Mouse (Mus musculus): ENCODE data around the gene Ppp4r3a. TPM values are rescaled to one million over a fixed set of nuclear protein-coding genes. Genes with fewer than 3 reads are reported as not detected.
"Not testable (repeated sequence)": the region's sequence is repeated elsewhere in the genome, so short reads cannot be mapped to it uniquely, and the experiment has no call there.

Ppp4r3a gene
- total RNA-seq, 2 experiments from 2014 or later = 70.1 to 76.8 TPM

- not testable (repeated sequence) for DNase-seq (ENCODE audit: low spot score in 2 of 2)
Measured at GRCm38 (mm10) chr12:101013668-101014067, 69.8 kb downstream of the Ppp4r3a start.

GRCm38 (mm10) chr12:101013078-101013665 is 70.3 kb downstream of the Ppp4r3a start:
- DNase-seq (ENCODE audit: low spot score in 2 of 2) = no peak

- no peak for DNase-seq (ENCODE audit: low spot score in 2 of 2)
Measured at GRCm38 (mm10) chr12:101012197-101013077, 71.1 kb downstream of the Ppp4r3a start.

- DNase-seq (ENCODE audit: low spot score in 2 of 2) = no peak
Measured at GRCm38 (mm10) chr12:101011017-101011416, 72.5 kb downstream of the Ppp4r3a start.

GRCm38 (mm10) chr12:101010148-101010920 is 73.2 kb downstream of the Ppp4r3a start:
- DNase-seq (ENCODE audit: low spot score in 2 of 2) = no peak

GRCm38 (mm10) chr12:101009225-101009624 is 74.3 kb downstream of the Ppp4r3a start:
- DNase-seq (ENCODE audit: low spot score in 2 of 2) = no peak

GRCm38 (mm10) chr12:101008648-101009047 is 74.9 kb downstream of the Ppp4r3a start:
- no peak for DNase-seq (ENCODE audit: low spot score in 2 of 2)

GRCm38 (mm10) chr12:101007968-101008481 is 75.5 kb downstream of the Ppp4r3a start:
- DNase-seq (ENCODE audit: low spot score in 2 of 2) = no peak

- DNase-seq (ENCODE audit: low spot score in 2 of 2) = no peak
Measured at GRCm38 (mm10) chr12:101007427-101007826, 76.1 kb downstream of the Ppp4r3a start.

- no peak for DNase-seq (ENCODE audit: low spot score in 2 of 2)
Measured at GRCm38 (mm10) chr12:101005665-101006420, 77.7 kb downstream of the Ppp4r3a start.

GRCm38 (mm10) chr12:101004982-101005381 is 78.5 kb downstream of the Ppp4r3a start:
- DNase-seq (ENCODE audit: low spot score in 2 of 2) = no peak

- no peak for DNase-seq (ENCODE audit: low spot score in 2 of 2)
Measured at GRCm38 (mm10) chr12:101002801-101003513, 80.5 kb downstream of the Ppp4r3a start.

GRCm38 (mm10) chr12:100999061-100999954 is 84.2 kb downstream of the Ppp4r3a start:
- DNase-seq (ENCODE audit: low spot score in 2 of 2) = no peak

GRCm38 (mm10) chr12:100998564-100998962 is 84.9 kb downstream of the Ppp4r3a start:
- DNase-seq (ENCODE audit: low spot score in 2 of 2) = no peak

- DNase-seq (ENCODE audit: low spot score in 2 of 2) = no peak
Measured at GRCm38 (mm10) chr12:100997830-100998563, 85.5 kb downstream of the Ppp4r3a start.

- no peak for DNase-seq (ENCODE audit: low spot score in 2 of 2)
Measured at GRCm38 (mm10) chr12:100996378-100996898, 87.1 kb downstream of the Ppp4r3a start.

GRCm38 (mm10) chr12:100995607-100996377 is 87.7 kb downstream of the Ppp4r3a start:
- no peak for DNase-seq (ENCODE audit: low spot score in 2 of 2)
